Mouse (Mus musculus) brain, embryonic 14.5 days (tissue): ENCODE measurements around the gene Slc1a2.

Experiments
- CTCF ChIP-seq: fragments of 200-500 bp; IDR thresholded peaks from 2 replicates; pipeline ENCODE4 v1.5.1; 2012; ENCODE audit warnings: inconsistent platforms, mild to moderate bottlenecking, moderate library complexity, borderline replicate concordance; ENCODE audit not compliant: insufficient read depth, insufficient read length; ENCODE audit errors: extremely low read depth
- POLR2A ChIP-seq: fragments of 200-500 bp; IDR thresholded peaks from 2 replicates; pipeline ENCODE4 v1.6.1; 2012; ENCODE audit warnings: mild to moderate bottlenecking, inconsistent platforms, borderline replicate concordance; ENCODE audit not compliant: poor library complexity, insufficient read depth, insufficient read length, severe bottlenecking; ENCODE audit errors: extremely low read depth

- TF ChIP-seq POLR2A, result no peak
- no peak for TF ChIP-seq CTCF
These were observed 22.3 kb upstream of the Slc1a2 start for GRCm38 (mm10) chr2:102636116-102636600.
